In the genomic region with DNA sequence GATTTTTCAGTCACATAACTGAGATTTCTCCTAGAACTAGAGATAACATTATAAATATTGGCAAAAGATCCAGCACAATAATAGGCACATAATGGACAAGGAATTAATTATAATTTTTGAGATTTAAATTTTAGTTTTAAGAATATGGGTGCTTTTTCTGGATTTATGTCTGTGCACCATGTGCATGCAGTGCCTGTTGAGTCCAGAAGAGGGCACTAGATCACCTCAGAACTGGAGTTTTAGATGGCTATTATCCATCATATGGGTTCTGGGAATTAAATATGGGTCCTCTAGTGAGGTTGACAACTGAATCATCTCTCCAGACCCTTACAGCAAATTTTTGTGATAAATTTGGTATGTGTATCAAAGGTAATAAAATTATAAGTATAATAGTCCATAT, we compare ENCODE assay signal across 14 mouse cellular contexts. TPM values are rescaled to one million over a fixed set of nuclear protein-coding genes. Genes with fewer than 3 reads are reported as not detected.
DNase-seq lines count a peak whose midpoint lies in the region; ATAC-seq and TF ChIP-seq lines count a peak whose summit lies in the region.
"Had no signal": no experiment of that assay in that cellular context is flagged by ENCODE, and none has a peak within 500 bp of the region (broad histone marks: within the 10 kb centered on the region; RNA-seq: fewer than 3 reads in every experiment).

No protein-coding gene starts in this region.

- H3K27ac ChIP-seq in kidney, postnatal 0 days: no peak overlapping the region
- no peak overlapping the region for H3K27ac ChIP-seq in kidney, embryonic 14.5 days (ENCODE audit: low read depth, low read length)
- H3K27ac ChIP-seq in midbrain, postnatal 0 days (ENCODE audit: low read depth, low read length): no peak overlapping the region
- H3K27ac ChIP-seq in midbrain, embryonic 11.5 days (ENCODE audit: low read depth, low read length): no peak overlapping the region
- H3K27ac ChIP-seq in stomach, postnatal 0 days (replicated peaks): no peak overlapping the region
- H3K27ac ChIP-seq: intestine, embryonic 15.5 days had no signal

- H3K9ac ChIP-seq in kidney, postnatal 0 days (ENCODE audit: low read depth, low read length): no peak overlapping the region
- no peak overlapping the region for H3K9ac ChIP-seq in kidney, embryonic 14.5 days (ENCODE audit: low read depth, low read length)
- no peak overlapping the region for H3K9ac ChIP-seq in midbrain, postnatal 0 days (replicated peaks; ENCODE audit: low read length, poor library complexity, severe bottlenecking)
- no peak overlapping the region for H3K9ac ChIP-seq in midbrain, embryonic 11.5 days (ENCODE audit: low read length)
- H3K9ac ChIP-seq in stomach, postnatal 0 days (ENCODE audit: low read length): no peak overlapping the region
- H3K9ac ChIP-seq: intestine, embryonic 15.5 days had no signal

- no peaks in the 10 kb centered on the region for H3K9me3 ChIP-seq in kidney, postnatal 0 days (replicated peaks; ENCODE audit: low read length)
- H3K9me3 ChIP-seq in kidney, embryonic 14.5 days (ENCODE audit: control insufficient read depth, low read length): no peaks in the 10 kb centered on the region
- H3K9me3 ChIP-seq in midbrain, postnatal 0 days (ENCODE audit: low read length): no peaks in the 10 kb centered on the region
- no peaks in the 10 kb centered on the region for H3K9me3 ChIP-seq in midbrain, embryonic 11.5 days (ENCODE audit: control insufficient read depth, low read length)
- no peaks in the 10 kb centered on the region for H3K9me3 ChIP-seq in stomach, postnatal 0 days (ENCODE audit: control insufficient read depth, low read length)
- H3K9me3 ChIP-seq: intestine, embryonic 15.5 days; megakaryocyte, embryonic 14.5 days had no signal

- H3K4me2 ChIP-seq in kidney, postnatal 0 days (ENCODE audit: low read length): no peak overlapping the region
- H3K4me2 ChIP-seq in kidney, embryonic 14.5 days (replicated peaks; ENCODE audit: low read depth, low read length): no peak overlapping the region
- no peak overlapping the region for H3K4me2 ChIP-seq in midbrain, postnatal 0 days (ENCODE audit: low read depth, low read length, poor library complexity, severe bottlenecking)
- no peak overlapping the region for H3K4me2 ChIP-seq in midbrain, embryonic 11.5 days
- no peak overlapping the region for H3K4me2 ChIP-seq in stomach, postnatal 0 days (replicated peaks; ENCODE audit: low read depth)
- H3K4me2 ChIP-seq: intestine, embryonic 15.5 days had no signal

- H3K4me3 ChIP-seq in kidney, postnatal 0 days (replicated peaks; ENCODE audit: low read depth, low read length): no peak overlapping the region
- H3K4me3 ChIP-seq in kidney, embryonic 14.5 days (ENCODE audit: low read length): no peak overlapping the region
- no peak overlapping the region for H3K4me3 ChIP-seq in midbrain, postnatal 0 days (ENCODE audit: low read depth, low read length)
- H3K4me3 ChIP-seq in midbrain, embryonic 11.5 days (ENCODE audit: low read depth, low read length): no peak overlapping the region
- no peak overlapping the region for H3K4me3 ChIP-seq in stomach, postnatal 0 days (ENCODE audit: low read depth, low read length)
- H3K4me3 ChIP-seq: intestine, embryonic 15.5 days; megakaryocyte, embryonic 14.5 days had no signal

- no peak for ATAC-seq in kidney, postnatal 0 days (replicated peaks; ENCODE audit: low FRiP score, low read depth)
- ATAC-seq in kidney, embryonic 14.5 days (ENCODE audit: low FRiP score, low TSS enrichment): no peak
- ATAC-seq in midbrain, postnatal 0 days (ENCODE audit: low FRiP score): no peak
- ATAC-seq in midbrain, embryonic 11.5 days (ENCODE audit: low FRiP score): no peak
- ATAC-seq in stomach, postnatal 0 days (ENCODE audit: low FRiP score, low TSS enrichment): no peak
- ATAC-seq: intestine, embryonic 15.5 days had no signal

- H3K27me3 ChIP-seq in kidney, postnatal 0 days (ENCODE audit: insufficient read depth, low read length): no peaks in the 10 kb centered on the region
- H3K27me3 ChIP-seq in kidney, embryonic 14.5 days (ENCODE audit: control insufficient read depth, insufficient read depth, low read length): no peaks in the 10 kb centered on the region
- no peaks in the 10 kb centered on the region for H3K27me3 ChIP-seq in midbrain, postnatal 0 days (ENCODE audit: insufficient read depth, low read length)
- no peaks in the 10 kb centered on the region for H3K27me3 ChIP-seq in midbrain, embryonic 11.5 days (ENCODE audit: control insufficient read depth, insufficient read depth, low read length)
- H3K27me3 ChIP-seq in stomach, postnatal 0 days (ENCODE audit: control insufficient read depth, insufficient read depth, low read length): no peaks in the 10 kb centered on the region
- H3K27me3 ChIP-seq: intestine, embryonic 15.5 days; megakaryocyte, embryonic 14.5 days had no signal

- no peaks in the 10 kb centered on the region for H3K4me1 ChIP-seq in kidney, postnatal 0 days (replicated peaks; ENCODE audit: insufficient read depth, low read length)
- no peaks in the 10 kb centered on the region for H3K4me1 ChIP-seq in kidney, embryonic 14.5 days (ENCODE audit: control insufficient read depth, insufficient read depth, low read length)
- H3K4me1 ChIP-seq in midbrain, postnatal 0 days (ENCODE audit: insufficient read depth, low read length): no peaks in the 10 kb centered on the region
- no peaks in the 10 kb centered on the region for H3K4me1 ChIP-seq in midbrain, embryonic 11.5 days (ENCODE audit: control insufficient read depth, insufficient read depth, low read length)
- no peaks in the 10 kb centered on the region for H3K4me1 ChIP-seq in stomach, postnatal 0 days (replicated peaks; ENCODE audit: control insufficient read depth, insufficient read depth)
- H3K4me1 ChIP-seq: intestine, embryonic 15.5 days; megakaryocyte, embryonic 14.5 days had no signal

- TF ChIP-seq EP300 in stomach, postnatal 0 days (optimal IDR thresholded peaks at IDR 0.05): no peak

- TF ChIP-seq CTCF in kidney, postnatal 0 days (IDR thresholded peaks at IDR 0.05; ENCODE audit: low read depth): peak; percentile 59
- TF ChIP-seq CTCF in midbrain, postnatal 0 days (IDR thresholded peaks at IDR 0.05): peak; percentile 41
- peak; percentile 58 for TF ChIP-seq CTCF in stomach, postnatal 0 days (IDR thresholded peaks at IDR 0.05; ENCODE audit: low read depth)

- peak; percentile 31 for DNase-seq in embryo, embryonic 10 days (ENCODE audit: low spot score)
- no peak for DNase-seq in embryo, embryonic 9.5 days (ENCODE audit: extremely low spot score)
- DNase-seq in kidney, postnatal 0 days (ENCODE audit: low spot score): no peak
- DNase-seq in midbrain, postnatal 0 days (ENCODE audit: low spot score): no peak
- DNase-seq in midbrain, embryonic 11.5 days (ENCODE audit: low spot score, missing footprints): no peak
- no peak for DNase-seq in stomach, postnatal 0 days (ENCODE audit: low spot score)
- no peak for DNase-seq in urinary bladder, adult 2 months (ENCODE audit: low spot score)
- DNase-seq: adrenal gland, postnatal 14 days; cerebellum, adult 11 months; right cerebral cortex, postnatal 4 days; thymus, postnatal 14 days had no signal

- H3K36me3 ChIP-seq in kidney, postnatal 0 days (ENCODE audit: insufficient read depth, low read length): no peaks in the 10 kb centered on the region
- H3K36me3 ChIP-seq in kidney, embryonic 14.5 days (ENCODE audit: control insufficient read depth, insufficient read depth, low read length): no peaks in the 10 kb centered on the region
- H3K36me3 ChIP-seq in midbrain, postnatal 0 days (ENCODE audit: insufficient read depth, low read length): no peaks in the 10 kb centered on the region
- H3K36me3 ChIP-seq in midbrain, embryonic 11.5 days (ENCODE audit: control insufficient read depth, insufficient read depth, low read length): no peaks in the 10 kb centered on the region
- H3K36me3 ChIP-seq in stomach, postnatal 0 days (ENCODE audit: control insufficient read depth, insufficient read depth, low read length): no peaks in the 10 kb centered on the region
- H3K36me3 ChIP-seq: intestine, embryonic 15.5 days had no signal

RNA-seq across cellular contexts. Expression of a gene that starts 21.8 kb away (rescaled TPM):
- polyA plus RNA-seq in kidney, postnatal 0 days (2015; fragmentation: Nextera tagmentation; extraction: Ambion mirVana): 2.2 and 2.5 TPM in 2 replicates
- polyA plus RNA-seq in kidney, embryonic 14.5 days (2014; fragmentation: Nextera tagmentation; extraction: Ambion mirVana): 1.4 and 2.1 TPM in 2 replicates
- total RNA-seq in midbrain, postnatal 0 days (2014; rRNA removed): 0.55 and 0.76 TPM in 2 replicates
- polyA plus RNA-seq in midbrain, postnatal 0 days (2015; fragmentation: Nextera tagmentation; extraction: Ambion mirVana): 0.26 and 0.27 TPM in 2 replicates
- polyA plus RNA-seq in midbrain, embryonic 11.5 days (2014; fragmentation: Nextera tagmentation; extraction: Ambion mirVana): 0.19 and 0.40 TPM in 2 replicates
- 0.62 TPM in 2 replicates for polyA plus RNA-seq in stomach, postnatal 0 days (2015; fragmentation: Nextera tagmentation; extraction: Ambion mirVana)
- 15.6 and 18.5 TPM in 2 replicates for polyA plus RNA-seq in urinary bladder, adult 2 months (2012; rRNA removed)
